Mouse (Mus musculus) adrenal gland, adult (tissue): ENCODE results near the gene Tead2.

ENCODE experiments used
- DNase-seq, 2 experiments: peaks; one replicate each; pipeline ENCODE4 v3.0.0; 2022 to 2023; ENCODE audit warnings: low spot score in 1 of 2; ENCODE audit not compliant: inconsistent age in 2 of 2

Gene Tead2

DNA sequence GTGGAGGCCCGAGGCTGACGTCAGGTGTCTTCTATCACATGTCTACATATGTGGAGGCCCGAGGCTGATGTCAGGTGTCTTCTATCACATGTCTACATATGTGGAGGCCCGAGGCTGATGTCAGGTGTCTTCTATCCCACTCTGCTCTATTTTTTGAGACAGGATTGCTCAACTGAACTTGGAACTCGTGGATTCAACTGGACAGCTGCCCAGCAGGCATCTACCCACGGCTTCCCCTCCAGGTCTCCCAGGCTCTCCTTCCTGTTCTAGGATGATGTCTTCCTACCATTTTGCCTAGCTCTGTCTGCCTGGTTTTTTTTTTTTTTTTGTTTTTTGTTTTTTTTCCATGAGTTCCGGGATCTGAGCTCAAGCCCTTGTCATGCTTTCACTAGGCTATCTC is 40.3 kb downstream of the Tead2 start:
- DNase-seq, result peak in 1 of 2 experiments; percentile 50

DNA sequence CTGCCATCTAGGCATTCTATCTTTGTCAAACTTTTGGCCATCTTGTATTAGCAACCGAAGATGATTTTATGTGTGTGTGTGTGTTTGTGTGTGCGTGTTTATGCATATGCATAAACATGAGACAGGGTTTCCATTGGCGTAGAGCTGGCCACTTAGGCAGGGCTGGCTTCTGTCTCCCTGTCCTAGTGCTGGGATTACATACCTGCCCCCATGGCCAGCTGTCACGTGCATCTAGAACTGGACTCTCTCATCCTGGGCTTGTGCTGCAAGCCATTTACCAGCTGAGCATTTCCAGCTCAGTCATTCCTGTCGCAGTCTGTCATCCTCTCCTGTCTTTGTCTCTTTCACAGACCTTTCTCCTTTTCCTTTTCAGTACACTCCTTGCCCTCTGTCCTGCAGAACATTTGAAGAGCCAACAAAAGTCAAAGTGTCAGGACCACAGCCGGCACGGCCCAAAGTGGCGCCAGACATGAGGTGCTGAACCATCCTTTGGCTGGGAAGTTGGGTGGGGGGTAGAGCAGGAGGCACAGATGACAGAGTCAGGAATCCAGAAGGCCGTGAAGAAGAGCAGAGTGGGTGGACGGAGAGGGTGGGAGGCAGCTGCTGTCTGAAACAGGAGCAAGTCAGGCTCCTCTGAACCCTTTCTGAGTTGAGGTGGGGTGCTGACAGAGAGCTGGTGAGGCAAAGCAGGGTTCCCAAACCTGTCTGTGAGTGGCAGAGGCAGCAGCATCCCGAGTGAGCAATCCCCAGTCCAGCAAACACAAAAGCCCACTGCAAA is 41.7 kb downstream of the Tead2 start:
- DNase-seq, result no peak

DNA sequence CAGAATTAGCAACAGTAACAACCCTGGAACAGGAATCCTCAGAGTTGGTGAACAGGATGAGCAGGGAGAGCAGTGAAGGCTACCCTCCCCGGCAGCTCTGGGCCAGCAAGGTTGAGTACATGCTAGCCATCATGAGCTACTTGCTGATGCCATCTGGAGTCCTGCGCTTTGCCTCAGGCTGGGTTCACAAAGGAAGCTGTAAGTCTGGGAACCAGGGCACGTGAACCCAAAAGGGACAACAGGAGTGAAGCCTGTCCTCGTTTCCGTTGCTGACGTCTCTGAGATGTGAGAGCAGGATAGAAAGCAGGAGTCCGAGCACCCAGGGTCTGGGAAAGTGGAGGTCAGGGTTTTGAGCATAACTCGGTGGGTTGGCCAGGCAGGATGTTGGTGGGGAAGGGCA is 43.7 kb downstream of the Tead2 start:
- DNase-seq, result no peak

DNA sequence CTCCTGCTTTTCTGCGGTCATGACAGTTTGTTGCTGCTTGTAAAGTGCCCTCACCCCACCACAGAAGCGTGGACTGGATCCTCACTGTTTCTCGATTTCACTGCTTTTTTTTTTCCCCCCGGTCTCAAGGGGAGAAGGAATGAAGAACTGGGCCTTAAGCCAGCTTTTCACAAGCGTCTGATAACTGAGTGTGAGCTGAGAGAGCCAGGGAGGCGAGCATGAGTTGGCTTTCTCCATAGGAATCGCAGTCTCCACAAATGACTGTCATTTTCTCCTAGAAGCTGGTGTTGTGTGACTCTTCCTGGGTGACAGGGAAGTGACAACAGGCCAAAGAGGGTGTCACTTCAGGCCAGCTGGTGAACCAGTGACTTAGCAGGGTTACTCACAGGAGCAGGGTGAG is 46.7 kb downstream of the Tead2 start:
- DNase-seq, result no peak

DNA sequence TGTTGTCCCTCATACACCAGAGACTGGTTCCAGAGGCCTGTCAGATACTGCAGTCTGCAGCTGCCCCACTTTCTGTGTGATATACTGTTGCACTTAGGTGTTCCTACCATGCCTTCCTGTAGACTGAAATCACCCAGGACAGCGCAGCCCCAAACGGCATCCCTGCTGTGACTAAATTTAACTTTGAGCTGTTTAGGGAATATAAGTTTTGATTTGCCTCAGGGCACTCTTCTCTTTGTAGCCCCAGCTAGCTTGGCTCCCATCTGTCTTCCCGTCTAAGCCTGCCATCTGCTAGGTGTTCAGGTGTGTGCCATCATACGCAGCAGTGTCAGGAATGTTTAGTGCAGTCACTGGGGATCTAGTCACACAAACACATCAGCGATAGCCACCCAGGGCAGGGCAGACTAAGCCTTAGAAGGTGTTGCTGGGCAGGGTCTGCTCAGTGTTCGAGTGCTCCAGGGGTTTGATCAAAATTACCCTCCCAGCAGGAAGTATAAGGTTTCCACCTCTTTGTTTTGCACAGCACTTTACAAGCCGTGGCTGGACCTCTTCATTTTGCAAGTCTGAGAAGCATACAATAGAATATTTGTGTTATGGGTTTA is 47.6 kb downstream of the Tead2 start:
- DNase-seq, result no peak

DNA sequence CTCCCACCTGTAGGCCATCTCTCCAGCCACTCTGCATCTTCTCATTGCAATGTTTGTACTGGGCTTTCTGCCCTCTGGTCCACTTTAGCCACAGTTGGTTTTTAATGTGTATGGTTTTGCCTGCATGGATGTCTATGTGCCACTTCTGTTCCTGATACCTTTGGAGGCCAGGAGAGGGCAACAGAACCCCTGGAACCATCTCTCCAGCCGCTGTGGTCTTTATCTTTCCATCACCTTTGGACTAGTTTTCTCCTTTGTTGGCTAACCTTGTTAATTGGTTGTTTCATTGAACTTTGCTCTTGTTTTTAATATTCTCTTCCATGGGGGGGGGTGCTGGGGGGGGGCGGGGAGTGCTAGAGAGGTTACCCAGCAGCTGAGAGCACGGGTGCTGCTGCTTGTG is 48.8 kb downstream of the Tead2 start:
- no peak for DNase-seq

DNA sequence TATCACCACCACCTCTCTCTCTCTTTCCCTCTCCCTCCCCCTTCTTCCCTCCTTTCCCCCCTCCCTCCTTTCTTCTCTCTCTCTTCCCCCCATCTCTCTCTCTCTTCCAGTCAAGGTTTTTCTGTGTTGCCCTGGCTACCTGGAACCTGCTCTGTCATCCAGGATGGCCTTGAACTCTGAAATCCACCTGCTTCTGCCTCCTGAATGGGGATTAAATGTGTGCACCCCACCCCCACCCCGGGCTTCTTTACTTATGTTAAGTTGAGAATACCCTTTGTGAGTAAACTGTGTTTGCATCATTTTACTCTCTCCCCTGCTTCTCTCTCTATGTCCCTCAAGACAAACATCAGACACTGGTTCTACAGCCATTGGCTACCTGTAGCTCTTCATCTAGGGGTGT is 50.0 kb downstream of the Tead2 start:
- DNase-seq, result no peak

DNA sequence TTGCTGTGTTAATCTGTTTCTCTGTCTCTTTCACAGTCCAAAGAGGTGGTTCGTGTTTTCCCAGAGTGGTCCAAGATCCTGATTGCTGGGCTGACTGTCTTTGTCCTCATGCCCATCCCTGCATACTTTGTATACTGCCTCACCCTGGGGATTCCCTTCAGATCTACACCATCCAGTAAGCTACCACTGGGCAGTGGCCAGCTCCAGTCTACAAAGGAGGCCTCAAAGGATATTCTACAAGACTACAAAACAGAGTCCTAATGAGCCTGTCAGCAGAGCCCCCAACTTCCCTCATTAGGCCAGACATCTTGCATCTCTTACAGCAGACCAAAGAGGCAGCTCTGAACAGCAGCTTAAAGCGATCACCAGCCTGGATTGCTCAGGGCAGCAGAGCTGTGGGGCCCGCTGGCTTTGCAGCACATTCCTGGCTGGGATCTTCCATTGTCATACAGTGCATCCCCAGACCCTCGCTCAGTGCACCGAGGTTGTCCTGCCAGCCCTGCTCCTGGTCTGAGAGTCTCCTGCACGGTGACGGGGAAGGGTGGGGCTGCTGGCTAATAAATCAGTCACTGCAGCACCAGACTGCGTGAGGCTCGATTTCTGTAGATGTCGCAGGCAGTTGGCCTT is 57.3 kb downstream of the Tead2 start:
- no peak for DNase-seq

DNA sequence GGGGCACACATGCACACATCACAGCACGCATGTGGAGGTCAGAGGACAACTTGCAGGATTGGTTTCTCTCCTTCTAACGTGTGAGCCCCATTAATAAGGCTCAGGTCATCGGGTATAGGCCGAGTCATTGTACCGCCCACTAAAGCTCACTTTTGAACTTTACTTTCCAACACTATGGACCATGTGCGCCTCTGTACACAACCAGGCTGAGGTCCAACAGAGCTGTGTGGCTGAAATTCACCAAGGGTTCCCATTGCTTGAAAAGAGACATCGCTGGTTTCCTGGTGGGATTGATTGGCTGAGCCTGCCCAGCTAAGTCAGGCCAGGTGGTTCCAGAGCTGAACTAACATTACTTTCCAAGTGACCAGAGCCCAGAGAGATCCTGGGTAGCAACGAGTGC is 58.1 kb downstream of the Tead2 start:
- no peak for DNase-seq

DNA sequence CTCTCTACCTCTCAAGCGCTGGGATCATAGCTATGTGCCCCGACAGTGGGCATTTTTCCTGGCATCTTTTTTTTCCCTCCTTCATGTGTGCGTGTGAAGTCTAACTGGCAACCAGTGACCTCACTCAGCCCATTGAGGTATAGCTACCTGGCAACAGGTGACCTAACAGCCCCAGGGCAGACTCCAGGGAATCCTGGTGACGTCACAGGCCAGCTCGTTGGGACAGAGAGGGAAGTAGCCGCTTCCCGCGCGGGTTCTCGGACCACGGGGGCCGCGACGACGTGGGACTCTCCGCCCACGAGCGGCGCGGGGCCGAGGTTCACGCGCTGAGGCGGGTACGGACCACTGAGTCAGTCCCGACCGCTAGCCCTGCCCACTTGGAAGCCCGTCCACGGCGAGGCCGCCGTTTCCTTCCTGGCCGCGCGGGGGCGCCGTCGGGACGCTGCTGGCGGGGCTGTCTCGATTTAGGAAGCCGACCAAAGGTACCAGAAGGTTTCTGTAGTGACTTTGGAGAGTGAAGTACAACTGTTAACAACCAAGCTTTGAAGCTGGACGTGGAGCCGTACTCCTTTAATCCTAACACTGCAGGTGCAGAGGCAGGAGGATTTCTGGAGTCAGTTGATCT is 61.7 kb downstream of the Tead2 start, which contains the start of gene Slc6a21:
Gene Slc6a21 (plus strand): TSS at position 378 of the 625 bp plus-strand sequence.
- DNase-seq, result peak; percentile 74 to 94
